Mouse (Mus musculus): ENCODE data around the gene Agtpbp1. TPM values are rescaled to one million over a fixed set of nuclear protein-coding genes. Genes with fewer than 3 reads are reported as not detected.
A peak's percentile ranks its signal among the peaks of the same experiment; 100 is the strongest.
"Not testable (repeated sequence)": the region's sequence is repeated elsewhere in the genome, so short reads cannot be mapped to it uniquely, and the experiment has no call there.

Agtpbp1 gene
- polyA plus RNA-seq, 1 experiment, result 2.2 TPM

GRCm38 (mm10) chr13:59494619-59495262, 90.3 kb downstream of the Agtpbp1 start:
- WGBS, result 85% methylated on average over 5 of the region's 5 CpGs
- DNase-seq (ENCODE audit: low read depth, low spot score), result no peak

- DNase-seq (ENCODE audit: low read depth, low spot score), result no peak
- WGBS, result 33% methylated on average over 4 of the region's 4 CpGs
Measured at GRCm38 (mm10) chr13:59490726-59491125, 94.3 kb downstream of the Agtpbp1 start.

- no peak for DNase-seq (ENCODE audit: low read depth, low spot score)
- 30% methylated on average over 2 of the region's 2 CpGs for WGBS
Measured at GRCm38 (mm10) chr13:59489143-59489542, 95.9 kb downstream of the Agtpbp1 start.

GRCm38 (mm10) chr13:59487287-59487686, 97.7 kb downstream of the Agtpbp1 start:
- no peak for DNase-seq (ENCODE audit: low read depth, low spot score)
- whole genome bisulfite sequencing, result 89% methylated on average over 8 of the region's 8 CpGs

- no peak for DNase-seq (ENCODE audit: low read depth, low spot score)
- WGBS, result 84% methylated on average over 5 of the region's 5 CpGs
Measured at GRCm38 (mm10) chr13:59486243-59486642, 98.8 kb downstream of the Agtpbp1 start.

- DNase-seq (ENCODE audit: low read depth, low spot score), result no peak
- 90% methylated on average over 7 of the region's 7 CpGs for WGBS
Measured at GRCm38 (mm10) chr13:59485456-59485855, 99.6 kb downstream of the Agtpbp1 start.

- 91% methylated on average over 4 of the region's 4 CpGs for WGBS
- DNase-seq (ENCODE audit: low read depth, low spot score), result no peak
Measured at GRCm38 (mm10) chr13:59481484-59481855, 103.6 kb downstream of the Agtpbp1 start.

- 77% methylated on average over 13 of the region's 13 CpGs for WGBS
- DNase-seq (ENCODE audit: low read depth, low spot score), result no peak
Measured at GRCm38 (mm10) chr13:59480599-59481483, 104.2 kb downstream of the Agtpbp1 start.

- WGBS, result 80% methylated on average over 7 of the region's 7 CpGs
- DNase-seq (ENCODE audit: low read depth, low spot score), result not testable (repeated sequence)
Measured at GRCm38 (mm10) chr13:59477928-59478327, 107.1 kb downstream of the Agtpbp1 start.

- 90% methylated on average over 14 of the region's 14 CpGs for WGBS
- DNase-seq (ENCODE audit: low read depth, low spot score), result no peak
Measured at GRCm38 (mm10) chr13:59477451-59477850, 107.6 kb downstream of the Agtpbp1 start.

- WGBS, result 77% methylated on average over 8 of the region's 8 CpGs
- no peak for DNase-seq (ENCODE audit: low read depth, low spot score)
Measured at GRCm38 (mm10) chr13:59474973-59475372, 110.1 kb downstream of the Agtpbp1 start.

GRCm38 (mm10) chr13:59473341-59473740, 111.7 kb downstream of the Agtpbp1 start:
- WGBS, result 57% methylated on average over 10 of the region's 10 CpGs
- DNase-seq (ENCODE audit: low read depth, low spot score), result no peak

- 84% methylated on average over 5 of the region's 5 CpGs for WGBS
- no peak for DNase-seq (ENCODE audit: low read depth, low spot score)
Measured at GRCm38 (mm10) chr13:59472222-59472621, 112.8 kb downstream of the Agtpbp1 start.

- DNase-seq (ENCODE audit: low read depth, low spot score), result no peak
- WGBS, result 87% methylated on average over 5 of the region's 5 CpGs
Measured at GRCm38 (mm10) chr13:59469701-59470100, 115.3 kb downstream of the Agtpbp1 start.

GRCm38 (mm10) chr13:59468181-59468802, 116.7 kb downstream of the Agtpbp1 start:
- 81% methylated on average over 8 of the region's 8 CpGs for WGBS

GRCm38 (mm10) chr13:59467591-59467990, 117.4 kb downstream of the Agtpbp1 start:
- WGBS, result 25% methylated on average over 3 of the region's 3 CpGs
- DNase-seq (ENCODE audit: low read depth, low spot score), result no peak

More at GRCm38 (mm10) chr13:59468181-59468802, 116.7 kb downstream of the Agtpbp1 start:
- DNase-seq (ENCODE audit: low read depth, low spot score), result no peak

GRCm38 (mm10) chr13:59460958-59461357, 124.1 kb downstream of the Agtpbp1 start:
- no peak for DNase-seq (ENCODE audit: low read depth, low spot score)
- WGBS, result 83% methylated on average over 3 of the region's 3 CpGs

- DNase-seq (ENCODE audit: low read depth, low spot score), result no peak
- WGBS, result 29% methylated on average over 1 of the region's 1 CpGs
Measured at GRCm38 (mm10) chr13:59456203-59456602, 128.8 kb downstream of the Agtpbp1 start.

- WGBS, result 34% methylated on average over 11 of the region's 11 CpGs
- peak; percentile 11 for DNase-seq (ENCODE audit: low read depth, low spot score)
Measured at GRCm38 (mm10) chr13:59454001-59454785, 130.8 kb downstream of the Agtpbp1 start.

GRCm38 (mm10) chr13:59453582-59453981, 131.4 kb downstream of the Agtpbp1 start:
- DNase-seq (ENCODE audit: low read depth, low spot score), result peak; percentile 60

More at GRCm38 (mm10) chr13:59453582-59453981, 131.4 kb downstream of the Agtpbp1 start:
- WGBS, result 22% methylated on average over 6 of the region's 6 CpGs

All from large intestine, adult 2 months (tissue).